In the genomic region with DNA sequence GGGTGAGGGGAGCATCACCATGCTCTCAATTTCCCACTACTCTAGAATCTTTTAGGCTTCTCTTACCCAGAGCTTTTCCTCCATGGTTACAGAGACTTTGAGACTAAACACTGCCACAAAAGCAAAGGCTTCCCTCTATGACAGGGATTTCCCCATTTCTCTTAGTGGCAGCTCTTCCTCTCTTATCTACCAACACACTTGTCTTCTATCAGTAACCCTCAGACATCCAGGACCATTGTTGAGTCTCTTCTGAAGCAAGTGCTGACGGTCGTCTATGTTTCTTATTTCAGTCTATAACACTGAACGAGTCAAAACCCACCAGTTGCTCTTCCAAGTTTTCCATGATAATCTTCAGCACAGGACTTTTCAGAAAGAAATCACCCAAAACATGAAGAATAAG, we compare ENCODE assay signal across 16 mouse cellular contexts.
"Had no signal": no experiment of that assay in that cellular context is flagged by ENCODE, and none has a peak within 500 bp of the region (broad histone marks: within the 10 kb centered on the region; RNA-seq: fewer than 3 reads in every experiment).

No protein-coding gene starts in this region.

- DNase-seq: kidney, adult 18-20 months; kidney, postnatal 14 days; layer of hippocampus, adult 9-11 months; lung, adult 2 months; midbrain, embryonic 14.5 days; right cerebral cortex, adult 18-20 months; right cerebral cortex, postnatal 14 days; thymus, adult 18-20 months; thymus, postnatal 36 days had no signal

- H3K27ac ChIP-seq: layer of hippocampus, adult 2 months; limb, embryonic 10.5 days; limb, embryonic 13.5 days; macrophage had no signal

- ATAC-seq: intestine, embryonic 16.5 days had no signal

- H3K4me3 ChIP-seq: layer of hippocampus, adult 2 months; limb, embryonic 10.5 days; limb, embryonic 13.5 days; megakaryocyte, embryonic 14.5 days had no signal

- H3K36me3 ChIP-seq: limb, embryonic 10.5 days; limb, embryonic 13.5 days had no signal

- H3K27me3 ChIP-seq: limb, embryonic 13.5 days had no signal

- H3K4me1 ChIP-seq: megakaryocyte, embryonic 14.5 days had no signal

- H3K9me3 ChIP-seq: limb, embryonic 10.5 days; limb, embryonic 13.5 days had no signal

- H3K9ac ChIP-seq: limb, embryonic 13.5 days had no signal

- H3K4me2 ChIP-seq: limb, embryonic 13.5 days; midbrain, embryonic 11.5 days had no signal
